Mouse (Mus musculus) heart, adult 8-10 months (tissue): ENCODE results near the gene Mrps33. TPM values are rescaled to one million over a fixed set of nuclear protein-coding genes. Genes with fewer than 3 reads are reported as not detected.

Experiments
- DNase-seq: peaks from one replicate; pipeline ENCODE4 v3.0.0; 2022; ENCODE audit warnings: low spot score
- total RNA-seq, 4 experiments: library from RNA; stranded (reverse); gene quantifications; 2 replicates each; pipeline ENCODE4 v1.2.4; 2022

Gene Mrps33
- total RNA-seq: 100 to 1,000 TPM in 3 of 4 experiments, 10 to 100 TPM in 1; 91.8 to 121 (median 111) TPM

DNA sequence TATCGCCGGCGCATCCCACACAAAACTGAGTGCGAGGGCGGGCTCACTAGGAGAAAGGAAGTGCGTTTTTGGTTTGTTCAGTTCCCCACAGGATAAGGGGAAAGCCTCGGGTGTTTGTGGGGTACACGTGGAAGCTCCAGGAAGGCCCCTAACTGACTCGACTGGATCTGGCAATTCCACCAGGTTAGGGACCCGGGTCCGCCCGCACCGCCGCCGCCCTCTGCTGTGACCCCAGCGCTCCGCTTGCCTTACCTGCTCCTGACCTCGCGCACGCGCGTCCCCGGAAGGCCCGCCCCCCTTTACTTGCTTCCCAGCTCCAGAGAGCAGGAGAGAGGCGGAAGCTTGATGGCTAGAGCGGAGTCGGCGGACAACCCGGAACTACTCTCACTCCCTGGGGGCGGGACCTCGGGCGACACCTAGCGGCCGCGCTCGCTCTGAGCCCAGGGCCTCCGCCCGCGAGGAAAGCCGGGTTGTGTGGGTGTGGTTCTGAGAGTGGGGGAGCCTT, at the start of gene Mrps33:
Mrps33 (minus strand) TSS at position 377 of the 505 bp plus-strand sequence.
- peak; percentile 98 for DNase-seq

DNA sequence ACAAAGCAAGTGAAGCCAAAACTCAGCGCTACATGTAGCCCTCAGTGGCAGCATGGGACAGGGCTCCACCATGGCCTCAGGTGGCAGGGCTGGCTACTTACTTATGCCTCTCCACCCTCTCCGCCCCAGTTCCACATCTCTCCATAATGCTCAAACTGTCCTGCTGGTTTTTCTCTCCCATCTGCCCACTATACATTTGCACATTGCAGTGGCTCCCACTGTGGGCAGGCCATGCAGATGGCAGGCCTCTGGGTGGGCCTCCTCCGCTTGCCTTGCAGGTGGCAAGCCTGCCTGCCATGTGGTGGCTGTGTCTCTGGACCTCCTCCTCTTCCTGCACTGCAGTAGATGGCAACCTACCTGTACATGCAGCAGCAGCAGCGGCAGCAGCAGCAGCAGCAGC, 38.9 kb upstream of the Mrps33 start:
- no peak for DNase-seq

DNA sequence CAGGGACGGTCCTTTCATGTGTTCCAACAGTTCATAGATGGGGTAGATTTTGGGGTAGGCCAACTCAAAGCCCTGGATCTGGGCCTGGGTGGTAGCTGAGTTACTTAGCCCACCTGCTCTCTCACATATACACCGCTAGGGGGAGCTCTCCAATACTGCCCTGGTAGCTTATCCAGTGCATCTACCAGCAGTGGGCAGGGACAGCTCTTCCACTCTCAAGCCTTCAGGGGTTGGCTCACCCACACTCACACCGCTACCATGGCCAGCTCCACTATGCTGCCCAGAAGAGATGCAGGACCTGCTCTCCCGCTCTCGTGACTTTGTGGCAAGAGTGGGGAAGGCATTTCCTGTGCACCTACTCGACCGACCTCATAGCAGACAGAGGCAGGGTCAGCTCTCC, 38.0 kb upstream of the Mrps33 start:
- no peak for DNase-seq

DNA sequence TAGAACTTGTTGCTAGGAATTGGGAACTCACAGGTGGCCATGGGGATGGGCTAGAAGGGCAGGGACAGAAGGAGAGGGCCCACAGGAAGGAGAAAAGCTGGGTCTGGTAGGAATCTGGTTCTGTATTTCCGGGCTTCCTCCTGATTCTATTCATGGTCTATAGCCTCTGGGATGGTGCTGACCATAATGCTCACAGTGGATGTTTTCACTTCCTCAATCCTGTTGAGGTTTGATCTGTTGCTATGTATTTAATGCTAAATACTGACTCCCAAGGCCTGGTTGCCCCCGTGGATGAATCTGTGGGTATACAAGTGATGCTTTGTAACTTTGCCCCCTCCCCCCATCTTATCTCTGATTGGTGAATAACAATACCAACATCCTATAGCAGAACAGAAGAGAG, 36.8 kb upstream of the Mrps33 start:
- no peak for DNase-seq

DNA sequence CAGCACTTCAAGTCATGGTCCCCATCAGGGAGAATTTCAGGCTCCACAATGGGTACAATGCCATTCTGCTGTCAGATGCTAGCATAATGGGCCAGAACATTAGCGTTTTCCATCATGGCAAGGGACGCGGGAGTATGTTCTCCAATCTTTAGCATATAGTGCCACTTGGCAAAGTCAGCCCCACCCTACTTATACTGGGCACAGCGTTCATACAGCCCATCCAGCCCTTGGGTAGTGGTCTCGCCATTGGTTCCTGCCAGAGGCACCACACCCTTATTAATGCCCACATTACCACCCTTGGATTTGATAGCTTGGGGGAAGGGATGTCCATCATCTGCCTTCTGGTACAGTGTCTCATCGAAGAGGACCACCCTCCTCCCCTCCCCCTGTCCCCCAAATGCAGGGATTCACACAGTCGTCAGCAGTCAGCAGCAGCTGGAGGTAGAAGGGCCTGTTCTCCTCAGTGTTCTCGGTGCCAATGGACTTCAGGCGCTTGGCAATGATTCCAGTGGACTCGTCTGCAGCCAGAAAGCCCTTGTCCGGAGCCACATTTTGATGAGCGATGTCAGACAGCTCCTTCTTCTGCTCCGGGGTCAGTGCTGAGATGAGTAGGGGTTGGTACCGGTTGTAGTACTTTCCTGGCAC, 33.0 kb upstream of the Mrps33 start:
- DNase-seq: no peak

DNA sequence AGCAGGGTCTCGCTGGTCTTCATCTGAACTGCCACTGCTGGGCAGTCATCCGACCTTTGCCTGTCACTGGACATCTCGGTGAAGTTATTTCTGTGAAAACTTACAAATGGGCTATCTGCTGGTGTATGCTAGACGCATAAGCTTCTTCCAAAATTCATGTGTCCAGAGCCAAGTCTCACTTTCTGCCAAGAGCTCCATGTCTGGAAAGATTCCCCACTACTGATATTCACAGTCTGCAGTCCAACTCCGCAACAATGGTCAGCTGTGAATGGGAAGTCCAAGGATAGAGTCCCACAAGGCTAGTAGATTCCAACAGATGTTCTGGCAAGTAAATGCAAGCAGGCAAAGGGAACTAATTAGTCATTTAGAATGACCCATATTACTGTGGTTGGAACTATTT, 17.9 kb upstream of the Mrps33 start:
- peak; percentile 45 for DNase-seq

DNA sequence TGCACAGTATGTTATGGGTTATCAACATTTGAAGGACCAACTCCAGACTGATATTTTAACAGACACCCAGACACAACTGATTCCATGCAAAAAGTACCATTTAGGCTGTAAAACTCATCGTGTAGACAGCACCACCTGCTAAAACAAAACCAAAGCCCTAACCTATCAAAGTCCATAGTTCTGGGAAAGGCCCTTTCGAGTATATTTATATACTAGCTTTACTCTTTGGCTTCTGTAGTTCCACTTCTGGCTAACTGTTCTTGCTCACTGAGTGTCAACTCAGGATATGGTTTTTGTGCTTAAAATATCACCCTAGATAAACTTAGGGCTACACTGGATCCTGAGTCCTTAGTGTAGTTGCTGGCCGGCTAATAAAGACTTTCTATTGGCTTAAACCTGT, 10.5 kb upstream of the Mrps33 start:
- no peak for DNase-seq

DNA sequence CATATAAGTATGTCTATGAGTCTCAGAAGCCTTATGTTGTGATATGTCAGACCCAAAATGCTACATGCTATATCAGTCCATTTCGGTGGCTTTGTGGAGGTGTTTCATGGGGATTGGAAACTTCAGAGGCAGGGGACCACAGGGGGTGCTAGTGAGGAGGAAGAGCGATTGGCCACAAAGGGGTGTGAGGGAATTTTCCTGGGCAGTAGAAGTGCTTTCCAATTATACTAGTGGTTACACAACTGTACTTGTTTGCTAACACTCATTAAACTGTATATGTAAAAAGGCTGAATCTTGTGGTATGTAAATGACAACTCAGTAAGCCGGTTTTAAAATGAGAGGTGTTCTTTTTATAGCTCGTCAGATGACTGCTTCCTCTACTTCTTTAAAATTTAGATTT, 8.1 kb upstream of the Mrps33 start:
- no peak for DNase-seq

DNA sequence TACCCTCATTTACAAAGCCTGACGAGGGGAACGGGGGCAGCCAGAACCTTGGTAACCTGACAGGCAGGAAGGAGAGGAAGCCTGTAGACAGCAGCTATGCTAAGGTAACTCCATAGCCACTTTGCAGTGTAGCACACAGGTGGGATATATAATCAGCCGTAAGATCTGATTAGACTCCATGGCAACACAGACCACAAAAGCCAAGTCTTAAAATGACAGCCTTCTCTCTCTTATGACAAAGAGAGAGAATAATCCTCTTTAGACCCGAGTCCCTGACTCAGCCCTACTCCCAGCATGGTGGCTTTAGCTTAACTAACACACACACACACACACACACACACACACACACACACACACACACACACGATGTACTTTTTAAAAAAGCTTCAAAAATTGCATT, 2.3 kb downstream of the Mrps33 start:
- DNase-seq: no peak

DNA sequence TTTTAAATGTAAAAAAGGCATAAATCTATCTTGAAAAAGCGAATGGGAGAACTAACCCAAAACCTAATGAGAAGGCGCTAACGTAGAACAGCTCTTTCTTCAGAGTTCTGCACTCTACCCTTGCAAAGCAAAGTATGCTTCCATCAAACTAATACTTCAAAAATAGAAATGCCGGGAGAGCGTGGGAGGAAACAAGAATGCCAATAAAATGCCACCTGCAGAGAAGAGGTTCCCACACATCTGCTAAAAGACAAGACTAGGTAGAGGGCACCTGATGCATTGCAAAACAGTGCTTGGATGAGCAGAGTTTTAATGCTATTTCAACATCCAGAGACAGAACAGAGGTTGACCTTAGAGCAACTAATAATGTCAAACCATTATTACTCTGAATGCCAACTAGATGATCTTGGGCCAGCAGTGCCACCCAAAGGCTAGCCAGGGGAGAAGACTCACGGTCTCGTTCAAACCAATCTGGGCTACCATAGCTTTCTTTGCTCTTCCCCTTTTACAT, 3.7 kb downstream of the Mrps33 start:
- no peak for DNase-seq

DNA sequence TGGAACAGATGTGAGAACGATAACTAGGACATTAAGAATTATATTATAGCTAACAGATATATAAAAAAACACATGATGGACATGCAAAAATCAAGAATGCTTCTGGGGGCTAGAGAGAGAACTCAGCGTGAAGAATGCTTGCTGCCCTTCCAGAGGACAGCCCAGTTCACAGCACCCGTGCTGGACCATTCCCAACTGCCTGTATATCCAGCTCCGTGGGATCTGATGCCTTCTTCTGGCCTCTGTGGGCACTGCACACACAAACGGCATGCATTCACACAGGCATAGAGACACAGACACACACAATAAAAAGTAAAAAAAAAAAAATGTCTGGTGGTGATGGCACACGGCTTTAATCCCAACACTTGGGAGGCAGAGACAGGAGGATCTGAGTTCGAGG, 4.5 kb downstream of the Mrps33 start:
- no peak for DNase-seq

DNA sequence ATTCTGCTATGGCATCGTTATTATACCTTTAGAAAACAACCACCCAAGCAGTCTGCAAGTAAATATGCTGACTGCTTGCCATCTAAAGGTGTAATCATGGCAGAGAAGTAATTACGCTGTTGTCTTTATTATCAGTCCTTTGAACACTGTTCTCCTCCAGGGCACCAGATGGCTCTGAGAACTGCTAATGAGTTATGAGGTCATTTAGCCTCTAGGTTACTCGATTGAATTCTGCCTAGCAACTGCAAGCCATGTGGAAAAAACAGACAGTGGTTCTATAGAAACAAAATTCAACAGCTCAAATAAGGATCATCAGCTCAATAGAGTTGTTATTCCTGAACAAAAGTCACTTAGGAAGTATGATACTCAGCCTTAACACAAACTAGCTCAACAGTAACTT, 4.9 kb downstream of the Mrps33 start:
- no peak for DNase-seq

DNA sequence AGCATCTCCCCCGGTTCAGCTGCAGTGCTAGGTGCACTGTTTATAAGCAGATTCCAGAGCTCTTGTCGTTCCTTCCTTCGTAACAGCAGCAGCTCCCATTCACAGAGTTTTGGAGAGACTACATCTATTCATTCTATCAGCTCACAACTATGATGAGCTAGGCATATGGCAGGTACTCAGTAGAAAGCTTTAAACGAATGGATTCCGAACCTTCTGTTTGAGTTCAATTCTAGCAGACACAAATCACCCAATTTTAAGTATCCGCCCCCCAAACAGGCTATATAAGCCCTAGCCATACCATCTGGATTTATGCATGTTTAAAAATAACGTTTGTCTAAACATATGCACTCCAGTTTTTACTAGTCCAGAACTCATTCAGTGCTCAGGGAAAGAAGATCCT, 9.8 kb downstream of the Mrps33 start:
- no peak for DNase-seq

DNA sequence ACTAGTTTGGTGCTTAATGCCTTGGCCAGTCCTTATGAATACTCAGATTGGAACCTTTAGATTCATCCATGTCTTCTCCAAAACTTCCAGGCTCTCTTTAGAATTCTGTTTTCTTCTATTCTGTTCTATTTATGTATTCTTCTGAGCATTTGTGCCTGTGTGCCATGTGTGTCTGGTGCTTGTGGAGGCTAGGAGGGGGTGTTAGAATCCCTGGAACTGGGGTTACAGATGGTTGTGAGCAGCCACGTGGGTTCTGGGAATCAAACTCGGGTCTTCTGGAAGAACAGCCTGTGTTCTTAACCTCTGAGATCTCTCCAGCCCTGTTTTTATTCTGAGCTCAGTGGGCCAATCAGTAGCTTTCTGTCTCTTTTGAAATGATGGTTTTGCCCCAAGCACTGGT, 13.7 kb downstream of the Mrps33 start:
- no peak for DNase-seq

DNA sequence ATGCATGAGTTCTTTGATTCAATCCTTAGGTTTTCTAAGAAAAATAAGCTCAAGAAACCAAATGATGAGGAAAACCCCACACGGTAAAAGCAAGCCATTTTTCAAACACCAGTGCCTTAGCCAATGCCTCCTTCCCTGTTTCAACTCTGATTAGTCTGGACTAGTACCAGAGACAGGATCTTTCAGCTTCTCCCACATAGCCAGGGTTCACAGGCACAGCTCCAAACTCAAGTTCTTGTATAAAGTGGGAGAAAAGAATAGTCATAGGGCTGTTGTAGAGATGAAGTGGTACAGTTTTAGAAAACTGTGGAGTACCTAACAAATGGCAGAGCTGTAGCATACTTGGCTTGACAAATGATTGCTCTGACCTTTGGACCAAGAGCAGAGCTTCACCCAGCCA, 14.6 kb downstream of the Mrps33 start:
- no peak for DNase-seq

DNA sequence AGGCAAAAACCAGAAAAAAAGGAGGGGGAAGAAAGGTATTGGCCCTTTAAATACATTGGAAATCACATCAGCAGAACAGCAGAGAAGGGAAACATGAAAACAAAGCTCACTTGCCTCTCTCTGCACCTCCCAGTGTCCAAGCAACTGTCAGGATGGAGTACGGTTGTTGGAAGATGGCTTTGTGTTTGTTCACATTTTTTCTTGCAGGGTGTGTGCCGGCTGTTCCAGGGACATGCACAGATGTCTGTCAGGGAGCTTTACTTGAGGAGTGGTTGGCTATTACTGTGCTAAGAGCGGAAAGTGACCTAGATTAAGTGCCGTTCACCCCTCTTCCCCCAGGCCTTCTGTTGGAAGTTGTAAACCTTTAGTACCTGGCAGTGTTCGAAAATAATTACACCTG, 19.0 kb downstream of the Mrps33 start:
- DNase-seq: no peak

DNA sequence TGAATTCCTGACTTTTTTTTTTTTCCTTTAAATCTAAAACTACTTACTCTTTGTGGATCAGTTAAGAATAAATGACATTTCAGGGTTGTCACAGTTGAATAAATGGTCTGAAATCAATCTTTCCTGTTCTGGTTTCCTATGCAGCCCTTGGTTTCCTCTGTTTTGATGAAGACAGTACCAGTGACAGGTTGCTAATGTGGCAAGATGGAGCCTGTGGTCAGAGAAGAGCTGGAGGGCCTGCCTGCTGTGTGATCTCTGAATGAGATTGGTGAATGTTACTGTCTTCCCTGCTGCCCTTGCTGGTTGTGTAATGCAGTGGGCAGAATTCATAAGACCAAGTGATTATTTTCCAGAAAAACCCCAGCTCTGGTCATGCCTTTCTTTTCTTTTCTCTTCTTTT, 22.4 kb downstream of the Mrps33 start:
- no peak for DNase-seq

DNA sequence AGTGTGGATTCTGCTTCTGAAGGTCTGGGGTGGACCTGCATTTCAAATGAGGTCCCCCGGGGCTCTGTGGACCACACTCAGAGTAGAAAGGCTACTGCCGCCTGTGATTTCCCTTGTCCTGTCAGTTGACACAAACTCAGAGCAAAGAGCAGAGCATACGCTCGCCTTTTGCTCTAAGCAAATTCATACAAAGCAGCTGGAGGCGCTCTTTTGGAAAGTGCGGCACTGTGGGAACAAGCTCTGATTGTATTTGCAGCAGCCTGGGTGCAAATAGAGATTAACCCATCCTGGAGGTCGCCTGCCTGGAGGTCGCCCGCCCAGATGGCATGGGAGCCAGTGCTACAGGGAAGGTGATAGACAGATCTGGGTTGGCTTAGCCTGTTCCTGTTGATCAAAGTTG, 23.0 kb downstream of the Mrps33 start:
- no peak for DNase-seq

DNA sequence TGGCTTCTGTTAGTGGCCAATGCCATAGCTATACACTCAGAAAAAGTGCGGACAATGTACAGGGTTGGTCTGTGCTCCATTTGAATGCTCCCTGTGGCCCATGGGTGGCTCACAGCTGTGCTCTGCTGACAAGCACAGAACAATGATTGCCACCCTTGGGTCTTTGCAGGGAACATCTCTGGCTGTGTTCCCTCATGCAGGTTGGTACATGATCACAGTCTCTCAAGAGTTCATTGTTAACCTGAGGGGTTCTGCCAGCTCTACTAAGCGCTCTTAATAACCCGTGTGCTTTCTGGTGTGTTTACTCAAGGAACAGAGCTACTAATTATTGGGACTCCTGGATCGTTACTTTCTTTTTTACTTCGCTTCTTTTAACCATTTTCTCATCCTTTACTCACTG, 24.8 kb downstream of the Mrps33 start:
- DNase-seq: no peak

DNA sequence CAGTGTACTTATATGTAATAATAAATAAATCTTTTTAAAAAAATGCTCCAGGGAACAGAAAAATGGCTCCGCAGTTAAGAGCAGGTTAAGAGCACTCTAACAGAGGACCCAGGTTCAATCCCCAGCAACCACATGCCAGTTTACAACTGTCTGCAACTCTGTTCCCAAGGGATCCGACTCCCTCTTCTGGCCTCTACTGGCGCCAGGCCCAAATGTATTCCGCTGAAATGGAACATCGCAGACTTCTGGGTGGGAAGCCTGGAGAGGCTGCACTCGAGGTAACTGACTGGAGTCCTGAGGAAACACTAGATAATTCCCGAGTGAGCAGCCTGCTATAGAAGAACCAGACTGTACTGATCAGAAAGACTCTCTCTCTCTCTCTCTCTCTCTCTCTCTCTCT, 27.3 kb downstream of the Mrps33 start:
- DNase-seq: no peak

DNA sequence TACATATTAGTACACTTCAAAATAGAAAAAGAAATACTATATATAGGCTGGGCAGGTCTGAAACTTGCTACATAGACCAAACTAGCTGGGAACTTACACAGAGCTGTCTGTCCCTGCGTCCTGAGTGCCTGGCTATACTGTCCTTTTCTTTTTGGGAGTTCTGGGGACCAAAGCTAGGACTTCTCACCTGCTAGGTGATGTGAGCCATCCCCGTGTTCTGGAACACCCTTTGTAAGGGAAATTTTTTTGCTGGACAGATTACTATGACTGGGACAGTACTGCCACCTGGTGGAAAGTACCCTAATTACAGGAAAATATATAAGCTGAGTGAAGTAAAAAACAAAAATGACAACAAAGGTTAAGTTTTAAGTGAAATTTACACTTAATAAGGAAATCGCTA, 28.2 kb downstream of the Mrps33 start:
- peak; percentile 67 for DNase-seq

DNA sequence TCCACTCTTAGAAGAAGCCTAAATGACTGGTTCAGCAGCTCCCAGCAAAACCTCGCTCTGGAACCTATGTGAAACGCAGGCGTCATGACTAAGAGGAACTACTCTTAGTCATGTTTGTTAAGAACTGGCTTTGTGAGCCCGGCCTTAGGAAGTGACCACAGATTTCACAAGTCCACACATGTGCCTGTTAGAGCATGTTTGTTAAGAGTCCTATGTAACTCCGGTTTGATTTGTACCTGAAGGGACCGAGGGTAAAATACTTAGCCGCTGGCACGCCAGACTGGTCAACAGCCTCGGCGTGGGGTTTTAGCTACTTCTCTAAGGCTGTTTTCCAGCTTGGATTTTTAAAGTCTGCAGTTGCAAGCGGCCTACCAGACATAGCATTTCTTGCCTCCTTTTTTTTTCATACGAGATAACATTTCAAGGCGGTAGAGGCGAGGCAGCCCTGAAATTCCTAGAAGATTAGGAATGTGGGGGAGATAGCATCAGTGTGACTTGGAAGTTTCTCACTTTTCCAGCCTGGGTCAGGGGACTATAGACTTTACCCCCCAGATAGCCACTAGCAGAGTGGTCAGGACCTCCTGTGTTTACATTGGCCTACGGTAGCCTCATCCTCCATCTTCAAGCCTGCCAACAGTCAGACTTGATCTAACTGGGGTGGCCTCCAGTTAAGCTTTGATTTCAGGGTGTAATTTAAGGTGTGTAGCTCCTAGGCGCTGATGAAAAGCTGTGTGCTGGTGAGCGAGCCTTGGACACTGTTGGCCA, 28.8 kb downstream of the Mrps33 start:
- DNase-seq: peak; percentile 37
